Mouse (Mus musculus): ENCODE results near the gene H2afy. TPM values are rescaled to one million over a fixed set of nuclear protein-coding genes. Genes with fewer than 3 reads are reported as not detected.

Gene H2afy
- polyA plus RNA-seq, 1 experiment from 2014 or later: 132 TPM

- 68% methylated on average over 9 of the region's 9 CpGs for WGBS
- no peaks in the 10 kb centered on the region for H3K9me3 ChIP-seq (ENCODE audit: control insufficient read depth)
- no peak for ATAC-seq
- peaks cover 4% of the 10 kb centered on the region; the same call in 1 of the 2 replicates for H3K4me1 ChIP-seq (replicated peaks; ENCODE audit: control insufficient read depth, insufficient read depth, low read length)
- no peaks in the 10 kb centered on the region for H3K27me3 ChIP-seq (replicated peaks; ENCODE audit: control insufficient read depth, insufficient read depth, low read length)
- no peak overlapping the region for H3K4me2 ChIP-seq (replicated peaks; ENCODE audit: low read depth)
- H3K36me3 ChIP-seq (ENCODE audit: control insufficient read depth, insufficient read depth): peaks cover 39% of the 10 kb centered on the region
- no peak overlapping the region for H3K4me3 ChIP-seq (ENCODE audit: low read depth, low read length)
- no peak for TF ChIP-seq CTCF (IDR thresholded peaks at IDR 0.05; ENCODE audit: low read depth)
- H3K9ac ChIP-seq (ENCODE audit: low read depth, low read length): no peak overlapping the region
- no peak overlapping the region; the same call in 1 of the 2 replicates for H3K27ac ChIP-seq (ENCODE audit: low read depth, low read length)
Measured at GRCm38 (mm10) chr13:56102160-56102559, 34.0 kb downstream of the H2afy start.

GRCm38 (mm10) chr13:56095601-56096195 lies 40.5 kb downstream of the H2afy start:
- Histone ChIP-seq H3K4me2 (replicated peaks; ENCODE audit: low read depth) (no peak overlapping the region), H3K27ac (ENCODE audit: low read depth, low read length) (no peak overlapping the region), H3K4me1 (replicated peaks; ENCODE audit: control insufficient read depth, insufficient read depth, low read length) (no peaks in the 10 kb centered on the region), H3K27me3 (replicated peaks; ENCODE audit: control insufficient read depth, insufficient read depth, low read length) (no peaks in the 10 kb centered on the region), H3K36me3 (ENCODE audit: control insufficient read depth, insufficient read depth) (peaks cover 55% of the 10 kb centered on the region), H3K4me3 (ENCODE audit: low read depth, low read length) (no peak overlapping the region), H3K9me3 (ENCODE audit: control insufficient read depth) (no peaks in the 10 kb centered on the region), H3K9ac (ENCODE audit: low read depth, low read length) (no peak overlapping the region)
- ATAC-seq: no peak
- 83% methylated on average over 18 of the region's 18 CpGs for WGBS
- no peak for TF ChIP-seq CTCF (IDR thresholded peaks at IDR 0.05; ENCODE audit: low read depth)

GRCm38 (mm10) chr13:56094544-56094943 lies 41.6 kb downstream of the H2afy start:
- H3K4me3 ChIP-seq (ENCODE audit: low read depth, low read length): no peak overlapping the region
- peaks cover 59% of the 10 kb centered on the region for H3K36me3 ChIP-seq (ENCODE audit: control insufficient read depth, insufficient read depth)
- ATAC-seq: no peak
- 85% methylated on average over 8 of the region's 8 CpGs for WGBS
- no peak overlapping the region for H3K9ac ChIP-seq (ENCODE audit: low read depth, low read length)
- H3K4me2 ChIP-seq (replicated peaks; ENCODE audit: low read depth): no peak overlapping the region
- H3K9me3 ChIP-seq (ENCODE audit: control insufficient read depth): no peaks in the 10 kb centered on the region
- H3K4me1 ChIP-seq (replicated peaks; ENCODE audit: control insufficient read depth, insufficient read depth, low read length): no peaks in the 10 kb centered on the region
- no peak for TF ChIP-seq CTCF (IDR thresholded peaks at IDR 0.05; ENCODE audit: low read depth)
- no peak overlapping the region; the same call in 1 of the 2 replicates for H3K27ac ChIP-seq (ENCODE audit: low read depth, low read length)
- no peaks in the 10 kb centered on the region for H3K27me3 ChIP-seq (replicated peaks; ENCODE audit: control insufficient read depth, insufficient read depth, low read length)

- Histone ChIP-seq H3K27ac (ENCODE audit: low read depth, low read length) (no peak overlapping the region), H3K4me2 (replicated peaks; ENCODE audit: low read depth) (no peak overlapping the region), H3K9me3 (ENCODE audit: control insufficient read depth) (no peaks in the 10 kb centered on the region), H3K4me3 (ENCODE audit: low read depth, low read length) (no peak overlapping the region), H3K9ac (ENCODE audit: low read depth, low read length) (no peak overlapping the region), H3K36me3 (ENCODE audit: control insufficient read depth, insufficient read depth) (peaks cover 65% of the 10 kb centered on the region), H3K27me3 (replicated peaks; ENCODE audit: control insufficient read depth, insufficient read depth, low read length) (no peaks in the 10 kb centered on the region), H3K4me1 (replicated peaks; ENCODE audit: control insufficient read depth, insufficient read depth, low read length) (no peaks in the 10 kb centered on the region)
- ATAC-seq: no peak
- WGBS: 72% methylated on average over 3 of the region's 3 CpGs
- no peak for TF ChIP-seq CTCF (IDR thresholded peaks at IDR 0.05; ENCODE audit: low read depth)
Measured at GRCm38 (mm10) chr13:56093680-56094079, 42.5 kb downstream of the H2afy start.

GRCm38 (mm10) chr13:56092606-56093005 lies 43.6 kb downstream of the H2afy start:
- Histone ChIP-seq H3K4me2 (replicated peaks; ENCODE audit: low read depth) (no peak overlapping the region), H3K9me3 (ENCODE audit: control insufficient read depth) (no peaks in the 10 kb centered on the region), H3K9ac (ENCODE audit: low read depth, low read length) (no peak overlapping the region), H3K4me3 (ENCODE audit: low read depth, low read length) (no peak overlapping the region), H3K27me3 (replicated peaks; ENCODE audit: control insufficient read depth, insufficient read depth, low read length) (no peaks in the 10 kb centered on the region), H3K36me3 (ENCODE audit: control insufficient read depth, insufficient read depth) (peaks cover 74% of the 10 kb centered on the region), H3K4me1 (replicated peaks; ENCODE audit: control insufficient read depth, insufficient read depth, low read length) (no peaks in the 10 kb centered on the region), H3K27ac (ENCODE audit: low read depth, low read length) (no peak overlapping the region)
- WGBS: 73% methylated on average over 5 of the region's 5 CpGs
- no peak for ATAC-seq
- TF ChIP-seq CTCF (IDR thresholded peaks at IDR 0.05; ENCODE audit: low read depth): no peak

- H3K4me2 ChIP-seq (replicated peaks; ENCODE audit: low read depth): no peak overlapping the region
Measured at GRCm38 (mm10) chr13:56090597-56090996, 45.6 kb downstream of the H2afy start.

More at GRCm38 (mm10) chr13:56090597-56090996, 45.6 kb downstream of the H2afy start:
- H3K4me1 ChIP-seq (replicated peaks; ENCODE audit: control insufficient read depth, insufficient read depth, low read length): no peaks in the 10 kb centered on the region
- TF ChIP-seq CTCF (IDR thresholded peaks at IDR 0.05; ENCODE audit: low read depth): peak; percentile 59
- H3K27me3 ChIP-seq (replicated peaks; ENCODE audit: control insufficient read depth, insufficient read depth, low read length): no peaks in the 10 kb centered on the region
- no peak for ATAC-seq
- no peak overlapping the region for H3K27ac ChIP-seq (ENCODE audit: low read depth, low read length)
- 83% methylated on average over 2 of the region's 2 CpGs for WGBS
- H3K9ac ChIP-seq (ENCODE audit: low read depth, low read length): no peak overlapping the region
- no peak overlapping the region for H3K4me3 ChIP-seq (ENCODE audit: low read depth, low read length)
- peaks cover 73% of the 10 kb centered on the region for H3K36me3 ChIP-seq (ENCODE audit: control insufficient read depth, insufficient read depth)
- no peaks in the 10 kb centered on the region for H3K9me3 ChIP-seq (ENCODE audit: control insufficient read depth)
